Mouse (Mus musculus) neural tube, embryonic 15.5 days (tissue): ENCODE results near the gene 2300002M23Rik. TPM values are rescaled to one million over a fixed set of nuclear protein-coding genes. Genes with fewer than 3 reads are reported as not detected.

ENCODE experiments used
- ATAC-seq: fragments of 200-750 bp; cut with Nextera tagmentation; 2 replicates; pipeline ENCODE4 v1.8.0; 2017; ENCODE audit warnings: mild to moderate bottlenecking, moderate TSS enrichment, moderate library complexity; ENCODE audit not compliant: low FRiP score
- H3K27ac ChIP-seq: fragments of 300-500 bp; sonication (generic); replicated peaks from 2 replicates; pipeline ENCODE4 v1.5.1; 2015; ENCODE audit warnings: mild to moderate bottlenecking, inconsistent platforms
- H3K27me3 ChIP-seq: fragments of 300-500 bp; sonication (generic); replicated peaks from 2 replicates; pipeline ENCODE4 v1.6.1; 2015; ENCODE audit warnings: inconsistent platforms
- H3K36me3 ChIP-seq: fragments of 300-500 bp; sonication (generic); 2 replicates; pipeline ENCODE4 v1.6.1; 2015; ENCODE audit warnings: inconsistent platforms
- H3K4me1 ChIP-seq: fragments of 300-500 bp; sonication (generic); 2 replicates; pipeline ENCODE4 v1.6.1; 2015; ENCODE audit warnings: inconsistent platforms
- H3K4me2 ChIP-seq: fragments of 300-500 bp; sonication (generic); 2 replicates; pipeline ENCODE4 v1.6.1; 2015; ENCODE audit warnings: inconsistent platforms, mild to moderate bottlenecking, moderate library complexity
- H3K4me3 ChIP-seq: fragments of 300-500 bp; sonication (generic); replicated peaks from 2 replicates; pipeline ENCODE4 v1.5.1; 2015; ENCODE audit warnings: mild to moderate bottlenecking, inconsistent platforms
- H3K9ac ChIP-seq: fragments of 300-500 bp; sonication (generic); replicated peaks from 2 replicates; pipeline ENCODE4 v1.6.1; 2015; ENCODE audit warnings: mild to moderate bottlenecking, inconsistent platforms
- H3K9me3 ChIP-seq: fragments of 300-500 bp; sonication (generic); replicated peaks from 2 replicates; pipeline ENCODE4 v1.6.1; 2016; ENCODE audit warnings: inconsistent platforms
- WGBS: fragments of 180-500 bp; shearing (Covaris S2); methylation state at CpG from one replicate; pipeline ENCODE4 v1.1.7; 2015; ENCODE audit warnings: mixed read lengths; 5-methylcytosine and 5-hydroxymethylcytosine counted together
- polyA plus RNA-seq: library from polyadenylated mRNA; unstranded; fragments of >200 nt; fragmentation: Nextera tagmentation; extraction: Ambion mirVana; gene quantifications from 2 replicates; pipeline ENCODE4 v1.2.1, GENCODE M21; 2015

2300002M23Rik gene
- polyA plus RNA-seq, 1 experiment from 2014 or later = not detected

DNA sequence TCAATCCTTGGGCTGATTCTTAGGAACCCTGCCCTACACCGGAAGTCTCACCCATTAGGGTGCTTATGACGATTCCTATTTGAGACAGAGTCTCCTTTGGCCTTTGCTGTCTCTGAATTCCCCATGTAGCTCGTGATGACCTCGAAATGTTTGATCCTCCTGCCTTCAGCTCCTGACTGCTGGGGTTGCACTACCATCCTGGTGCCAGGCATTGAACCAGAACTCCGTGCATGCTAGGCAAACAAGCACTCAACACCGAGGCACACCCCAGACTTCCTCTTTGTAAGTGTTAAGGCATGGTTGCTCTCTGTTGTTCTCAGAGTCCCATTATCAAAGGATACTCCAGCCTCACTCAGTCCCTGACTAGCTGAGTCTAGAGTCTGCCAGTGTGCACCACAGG lies 23.2 kb upstream of the 2300002M23Rik start:
- Histone ChIP-seq H3K4me2 (no peak overlapping the region), H3K27me3 (no peaks in the 10 kb centered on the region), H3K4me1 (peaks cover 13% of the 10 kb centered on the region), H3K27ac (no peak overlapping the region), H3K9me3 (no peaks in the 10 kb centered on the region), H3K9ac (no peak overlapping the region), H3K36me3 (no peaks in the 10 kb centered on the region), H3K4me3 (no peak overlapping the region)
- no peak for ATAC-seq
- 83% methylated on average over 6 of the region's 6 CpGs for WGBS

DNA sequence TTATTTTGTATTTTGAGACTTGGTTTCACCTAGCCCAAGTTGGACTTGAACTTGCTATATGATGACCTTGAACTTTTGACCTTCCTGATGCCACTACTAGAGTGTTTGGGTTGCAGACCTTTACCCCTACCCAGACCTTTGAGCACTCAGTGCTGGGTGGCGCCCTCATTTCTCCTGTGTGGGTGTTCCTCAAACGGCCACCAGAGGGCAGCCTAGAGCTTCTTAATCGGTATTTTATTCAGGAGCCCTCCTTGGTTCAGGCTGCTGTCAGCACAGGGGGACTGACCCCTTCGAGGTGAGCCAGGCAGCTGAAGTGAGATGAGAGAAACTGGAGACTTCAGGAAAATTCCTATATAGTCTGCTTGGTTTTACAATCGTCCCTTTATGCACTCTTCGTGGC lies 22.6 kb upstream of the 2300002M23Rik start:
- Histone ChIP-seq H3K9ac (no peak overlapping the region), H3K36me3 (no peaks in the 10 kb centered on the region), H3K9me3 (no peaks in the 10 kb centered on the region), H3K27ac (no peak overlapping the region), H3K4me3 (no peak overlapping the region), H3K4me1 (peaks cover 13% of the 10 kb centered on the region), H3K27me3 (no peaks in the 10 kb centered on the region), H3K4me2 (no peak overlapping the region)
- peak; percentile 54; the same call in 1 of the 2 replicates for ATAC-seq
- WGBS = 28% methylated on average over 6 of the region's 6 CpGs

DNA sequence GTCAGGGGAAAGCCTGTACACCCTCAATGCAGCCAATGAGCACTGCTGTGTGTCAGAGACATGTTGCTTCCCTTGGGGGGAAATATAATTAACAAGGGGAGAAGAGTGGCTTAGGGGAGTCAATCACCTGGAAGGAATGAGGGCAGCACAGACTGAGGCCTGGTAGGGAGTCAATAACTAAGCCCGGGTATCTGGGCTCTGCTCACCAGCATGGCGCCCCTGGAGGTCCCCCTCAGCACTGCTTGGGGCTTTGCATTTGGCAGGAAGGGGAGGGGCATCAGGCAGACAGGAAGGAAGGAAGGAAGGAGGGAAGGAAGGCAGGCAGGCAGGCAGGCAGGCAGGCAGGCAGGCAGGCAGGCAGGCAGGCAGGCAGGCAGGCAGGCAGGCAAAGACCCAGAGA lies 19.8 kb upstream of the 2300002M23Rik start:
- Histone ChIP-seq H3K4me1 (peaks cover 13% of the 10 kb centered on the region), H3K27ac (no peak overlapping the region), H3K4me2 (no peak overlapping the region), H3K9ac (no peak overlapping the region), H3K36me3 (no peaks in the 10 kb centered on the region), H3K27me3 (no peaks in the 10 kb centered on the region), H3K9me3 (no peaks in the 10 kb centered on the region), H3K4me3 (no peak overlapping the region)
- no peak for ATAC-seq
- 58% methylated on average over 2 of the region's 2 CpGs for WGBS

DNA sequence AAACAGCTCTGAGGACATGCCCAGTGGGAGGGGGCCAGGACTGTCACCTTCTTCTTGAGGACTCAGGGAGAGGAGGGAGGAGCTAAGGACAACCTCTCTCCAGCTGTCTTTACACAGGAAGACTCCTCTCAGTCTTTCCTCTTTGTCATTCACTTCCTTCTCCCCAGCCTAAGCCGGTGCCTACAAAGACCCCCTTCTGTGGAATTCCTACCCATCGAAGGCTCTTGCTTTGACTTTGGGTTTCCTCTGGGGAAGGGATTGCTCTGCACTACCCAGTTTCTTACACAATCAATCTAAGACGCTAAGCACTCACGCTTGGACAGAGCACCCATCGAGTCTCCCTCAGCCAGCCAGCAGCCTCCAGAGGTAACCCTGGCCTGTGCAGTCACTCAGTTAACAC lies 18.6 kb upstream of the 2300002M23Rik start:
- Histone ChIP-seq H3K27ac (no peak overlapping the region), H3K4me3 (no peak overlapping the region), H3K27me3 (no peaks in the 10 kb centered on the region), H3K36me3 (no peaks in the 10 kb centered on the region), H3K9me3 (no peaks in the 10 kb centered on the region), H3K4me1 (peaks cover 6% of the 10 kb centered on the region; the same call in 1 of the 2 replicates), H3K4me2 (no peak overlapping the region), H3K9ac (no peak overlapping the region)
- ATAC-seq = no peak
- 19% methylated on average over 5 of the region's 5 CpGs for WGBS

DNA sequence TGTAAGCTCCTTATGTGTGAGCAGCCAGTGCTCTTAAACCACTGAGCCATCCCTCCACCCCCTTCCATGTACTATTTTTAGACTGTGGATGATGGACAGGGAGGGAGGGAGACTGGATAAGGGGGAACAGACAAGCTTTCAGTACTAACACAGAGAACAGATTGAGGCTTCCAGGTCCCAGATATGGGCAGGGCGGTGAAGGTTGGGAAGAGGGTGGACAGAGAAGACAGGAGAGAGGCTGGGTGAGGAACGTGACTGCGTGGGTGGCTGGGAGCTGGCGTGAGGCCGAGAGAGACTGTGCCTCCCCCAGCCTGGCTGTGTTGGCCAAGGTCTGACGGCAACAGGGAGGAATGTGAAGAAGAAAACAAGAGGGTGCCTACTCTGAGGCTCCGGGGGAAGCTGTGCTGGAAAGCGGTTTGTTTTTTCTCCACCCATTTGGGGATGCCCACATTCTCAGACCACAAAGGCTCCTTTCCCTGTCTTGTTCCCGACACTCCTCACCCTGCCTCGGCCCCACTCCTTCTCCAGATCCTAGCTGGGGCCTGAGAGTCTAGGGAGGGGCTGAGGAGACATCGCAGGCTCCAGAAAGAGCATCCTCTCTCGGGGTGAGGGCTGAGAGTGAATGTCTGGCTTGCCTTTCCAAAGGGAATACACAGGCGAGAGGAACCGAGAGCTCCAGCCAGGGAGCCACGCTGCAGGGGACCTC lies 17.7 kb upstream of the 2300002M23Rik start:
- no peak for ATAC-seq
- peaks cover 6% of the 10 kb centered on the region; the same call in 1 of the 2 replicates for H3K4me1 ChIP-seq
- H3K27me3 ChIP-seq = no peaks in the 10 kb centered on the region
- H3K9me3 ChIP-seq = no peaks in the 10 kb centered on the region
- 54% methylated on average over 15 of the region's 15 CpGs for WGBS
- H3K27ac ChIP-seq = peak overlapping the region; percentile 64
- peak overlapping the region; percentile 19; the same call in 1 of the 2 replicates for H3K4me2 ChIP-seq
- H3K9ac ChIP-seq = no peak overlapping the region
- no peaks in the 10 kb centered on the region for H3K36me3 ChIP-seq
- H3K4me3 ChIP-seq = no peak overlapping the region

DNA sequence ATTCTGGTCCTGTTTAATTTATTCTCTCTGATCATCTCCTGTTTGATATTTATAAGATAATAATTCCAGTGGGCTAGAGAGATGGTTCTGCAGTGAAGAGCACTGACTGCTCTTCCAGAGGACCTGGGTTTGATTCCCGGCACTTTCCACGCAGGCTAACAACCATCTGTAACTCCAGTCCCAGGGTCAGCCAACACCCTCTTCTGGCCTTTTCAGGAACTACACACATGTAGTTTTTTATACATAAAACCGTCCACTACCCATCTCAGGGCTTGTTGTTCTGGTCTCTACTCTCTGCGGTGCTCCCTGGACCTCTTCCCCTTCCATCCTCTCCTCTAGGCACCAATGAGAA lies 17.1 kb upstream of the 2300002M23Rik start:
- Histone ChIP-seq H3K4me1 (peaks cover 6% of the 10 kb centered on the region; the same call in 1 of the 2 replicates), H3K9ac (no peak overlapping the region), H3K9me3 (no peaks in the 10 kb centered on the region), H3K4me2 (no peak overlapping the region), H3K36me3 (no peaks in the 10 kb centered on the region), H3K27me3 (no peaks in the 10 kb centered on the region), H3K4me3 (no peak overlapping the region), H3K27ac (peak overlapping the region; percentile 64; the same call in 1 of the 2 replicates)
- ATAC-seq = no peak
- 96% methylated on average over 4 of the region's 4 CpGs for WGBS

DNA sequence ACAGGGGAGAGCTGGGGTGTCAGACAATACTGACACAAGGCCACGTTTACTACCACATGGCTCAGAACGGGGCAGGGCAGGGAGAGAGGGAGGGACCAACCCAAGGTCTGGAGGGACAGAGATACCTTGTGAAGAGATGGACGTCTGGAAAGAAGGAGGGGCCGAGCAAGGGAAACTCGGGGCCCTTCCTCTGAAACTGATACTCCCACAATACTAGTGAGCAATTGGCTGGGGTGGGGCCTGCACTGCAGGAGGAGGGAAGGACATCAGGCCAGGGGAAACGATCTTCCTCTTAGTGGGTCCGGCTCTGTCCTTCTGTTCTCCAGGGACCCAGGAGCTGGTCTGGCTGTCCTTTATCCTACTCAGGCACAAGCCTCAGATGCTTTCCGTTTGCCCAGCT lies 16.4 kb upstream of the 2300002M23Rik start:
- Histone ChIP-seq H3K27me3 (no peaks in the 10 kb centered on the region), H3K36me3 (no peaks in the 10 kb centered on the region), H3K27ac (no peak overlapping the region), H3K4me2 (no peak overlapping the region), H3K9me3 (no peaks in the 10 kb centered on the region), H3K4me1 (peaks cover 6% of the 10 kb centered on the region; the same call in 1 of the 2 replicates), H3K4me3 (no peak overlapping the region), H3K9ac (no peak overlapping the region)
- WGBS = 61% methylated on average over 8 of the region's 8 CpGs
- no peak for ATAC-seq

DNA sequence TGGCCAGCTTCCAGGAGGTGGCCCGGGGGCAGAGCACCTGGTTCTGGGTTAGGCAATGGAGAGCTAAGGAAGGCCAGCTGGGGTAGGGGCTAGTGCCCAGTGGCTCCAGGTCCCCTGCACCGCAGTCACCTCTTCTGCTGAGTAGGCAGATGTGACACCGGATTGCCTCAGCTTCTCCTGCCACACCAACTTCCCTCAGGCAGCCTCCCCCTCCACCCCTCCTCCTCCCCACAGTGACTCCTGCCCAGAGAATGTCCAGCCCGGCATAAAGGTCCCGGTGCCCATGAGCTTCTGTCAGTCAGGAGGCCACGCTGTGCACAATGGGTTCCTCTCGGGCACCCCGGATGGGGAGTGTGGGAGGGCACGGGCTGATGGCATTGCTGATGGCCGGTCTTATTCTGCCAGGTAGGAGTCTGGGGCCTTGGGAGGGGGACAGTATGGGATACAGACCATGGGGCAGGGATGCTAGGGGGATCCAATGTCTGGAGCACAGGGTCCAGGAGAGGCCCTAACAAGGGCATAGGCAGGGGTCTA lies 15.3 kb upstream of the 2300002M23Rik start, which contains the start of gene Cdsn:
Gene Cdsn (plus strand): TSS at position 248 of the 534 bp plus-strand sequence.
- H3K9me3 ChIP-seq = no peaks in the 10 kb centered on the region
- no peaks in the 10 kb centered on the region for H3K36me3 ChIP-seq
- H3K27me3 ChIP-seq = no peaks in the 10 kb centered on the region
- no peak for ATAC-seq
- H3K9ac ChIP-seq = no peak within 1 kb of the TSS
- no peaks in the 10 kb centered on the region for H3K4me1 ChIP-seq
- no peak within 1 kb of the TSS for H3K4me3 ChIP-seq
- no peak within 1 kb of the TSS for H3K27ac ChIP-seq
- H3K4me2 ChIP-seq = no peak within 1 kb of the TSS
- WGBS = 74% methylated on average over 9 of the region's 10 CpGs

DNA sequence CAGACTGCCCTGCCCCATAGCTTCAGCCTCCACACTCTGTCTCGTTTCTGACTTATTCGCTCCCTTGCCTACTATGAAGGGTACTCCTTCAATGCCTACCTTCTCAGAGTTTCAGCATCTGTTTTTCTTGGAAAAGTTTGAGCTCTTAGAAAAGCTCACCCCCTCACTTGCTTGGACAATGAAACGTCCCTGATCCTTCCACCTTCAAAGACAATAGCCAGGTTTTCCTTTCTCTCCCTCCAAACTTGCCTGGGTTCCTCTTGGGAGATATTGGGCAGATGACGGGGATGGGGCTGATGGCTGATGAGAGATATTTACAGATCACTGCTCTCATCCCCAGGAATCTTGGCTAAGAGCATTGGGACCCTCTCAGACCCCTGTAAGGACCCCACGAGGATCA lies 12.9 kb upstream of the 2300002M23Rik start:
- no peak for ATAC-seq
- Histone ChIP-seq H3K4me2 (no peak overlapping the region), H3K36me3 (no peaks in the 10 kb centered on the region), H3K4me1 (no peaks in the 10 kb centered on the region), H3K9me3 (no peaks in the 10 kb centered on the region), H3K27me3 (no peaks in the 10 kb centered on the region), H3K9ac (no peak overlapping the region), H3K4me3 (no peak overlapping the region), H3K27ac (no peak overlapping the region)
- WGBS = 87% methylated on average over 5 of the region's 5 CpGs

DNA sequence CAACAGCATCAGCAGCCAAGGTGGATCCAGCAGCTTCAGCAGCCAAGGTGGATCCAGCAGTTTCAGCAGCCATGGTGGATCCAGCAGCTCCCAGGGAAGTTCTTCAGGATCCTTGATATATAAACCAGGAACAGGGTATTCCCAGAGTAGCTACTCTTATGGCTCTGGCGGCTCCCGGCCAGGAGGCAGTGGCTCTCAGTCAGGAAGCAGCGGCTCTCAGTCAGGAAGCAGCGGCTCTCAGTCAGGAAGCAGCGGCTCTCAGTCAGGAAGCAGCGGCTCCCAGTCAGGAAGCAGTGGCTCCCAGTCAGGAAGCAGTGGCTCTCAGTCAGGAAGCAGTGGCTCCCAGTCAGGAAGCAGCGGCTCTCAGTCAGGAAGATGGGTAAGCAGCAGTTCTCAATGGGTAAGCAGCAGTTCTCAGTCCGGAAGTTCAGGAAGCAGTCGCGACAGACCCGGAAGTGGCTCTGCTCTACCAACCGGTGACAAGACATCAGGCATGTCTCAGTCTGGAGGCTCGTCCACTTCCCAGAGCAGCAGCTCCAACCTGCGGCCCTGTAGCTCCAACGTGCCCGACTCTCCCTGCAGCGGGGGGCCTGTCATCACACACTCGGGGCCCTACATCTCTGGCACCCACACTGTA lies 12.4 kb upstream of the 2300002M23Rik start:
- no peaks in the 10 kb centered on the region for H3K27me3 ChIP-seq
- H3K4me3 ChIP-seq = no peak overlapping the region
- H3K27ac ChIP-seq = no peak overlapping the region
- WGBS = 94% methylated on average over 18 of the region's 18 CpGs
- no peak for ATAC-seq
- no peak overlapping the region for H3K9ac ChIP-seq
- no peak overlapping the region for H3K4me2 ChIP-seq
- H3K36me3 ChIP-seq = no peaks in the 10 kb centered on the region
- no peaks in the 10 kb centered on the region for H3K9me3 ChIP-seq
- no peaks in the 10 kb centered on the region for H3K4me1 ChIP-seq

DNA sequence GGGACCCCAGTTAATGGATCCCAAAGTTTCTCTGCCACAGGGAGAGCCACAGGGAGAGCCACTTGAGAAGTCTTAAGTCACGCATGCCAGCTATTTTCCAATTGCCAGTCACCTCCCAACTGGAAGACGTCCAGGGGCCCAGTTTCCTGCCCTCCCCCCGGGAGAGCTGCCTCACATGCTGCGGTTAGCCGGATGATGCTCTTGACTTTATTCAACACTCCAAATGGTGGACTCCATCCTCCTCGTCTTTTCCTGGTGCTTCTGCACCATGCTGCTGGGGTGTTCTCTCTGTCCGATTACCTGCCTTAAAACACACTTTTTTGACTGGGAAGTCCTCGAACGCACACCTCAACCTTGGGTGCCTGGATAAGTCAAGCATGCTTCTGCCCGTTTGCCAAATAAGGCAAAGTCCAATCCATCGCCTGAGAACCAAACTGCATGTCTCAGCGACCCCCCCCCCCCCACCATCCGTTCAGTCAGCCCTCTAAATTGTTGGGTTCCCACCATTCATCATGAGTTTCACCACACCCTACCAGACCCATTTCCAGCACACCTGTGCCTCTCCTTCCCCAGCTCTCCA lies 11.0 kb upstream of the 2300002M23Rik start:
- Histone ChIP-seq H3K4me2 (no peak overlapping the region), H3K27me3 (no peaks in the 10 kb centered on the region), H3K9ac (no peak overlapping the region), H3K36me3 (no peaks in the 10 kb centered on the region), H3K9me3 (no peaks in the 10 kb centered on the region), H3K27ac (no peak overlapping the region), H3K4me1 (no peaks in the 10 kb centered on the region), H3K4me3 (no peak overlapping the region)
- WGBS = 89% methylated on average over 12 of the region's 13 CpGs
- ATAC-seq = no peak

DNA sequence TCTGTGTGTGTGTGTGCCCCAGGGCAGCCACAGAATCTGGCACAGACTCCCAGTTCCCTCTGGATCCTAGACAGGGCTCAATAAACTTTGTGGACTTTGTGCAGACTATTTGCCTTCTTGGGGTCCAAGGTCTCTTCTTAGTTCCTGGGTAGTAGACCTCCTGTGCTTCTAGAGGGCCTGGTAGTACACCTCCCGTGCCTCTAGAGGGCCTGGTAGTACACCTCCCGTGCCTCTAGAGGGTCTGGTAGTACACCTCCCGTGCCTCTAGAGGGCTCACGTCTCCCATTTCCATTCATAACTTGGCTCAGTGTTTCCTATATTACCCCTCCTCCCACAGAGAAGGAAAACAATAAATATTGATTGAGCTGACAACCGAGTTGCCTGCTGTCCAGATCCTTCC lies 10.4 kb upstream of the 2300002M23Rik start:
- H3K36me3 ChIP-seq = no peaks in the 10 kb centered on the region

More for the DNA sequence above, 10.4 kb upstream of the 2300002M23Rik start:
- Histone ChIP-seq H3K9ac (no peak overlapping the region), H3K27ac (no peak overlapping the region), H3K27me3 (no peaks in the 10 kb centered on the region), H3K4me1 (no peaks in the 10 kb centered on the region), H3K4me3 (no peak overlapping the region), H3K9me3 (no peaks in the 10 kb centered on the region), H3K4me2 (no peak overlapping the region)
- 32% methylated on average over 5 of the region's 5 CpGs for WGBS
- no peak for ATAC-seq
